Mouse (Mus musculus) midbrain, embryonic 12.5 days (tissue): Measurements from ENCODE around the gene Dbp. TPM values are rescaled to one million over a fixed set of nuclear protein-coding genes. Genes with fewer than 3 reads are reported as not detected.
A peak's percentile ranks its signal among the peaks of the same experiment; 100 is the strongest.

Source experiments
- ATAC-seq: fragments of 200-750 bp; cut with Nextera tagmentation; 2 replicates; pipeline ENCODE4 v1.8.0; 2017; ENCODE audit warnings: low read depth, moderate TSS enrichment, moderate library complexity; ENCODE audit not compliant: low FRiP score
- H3K27ac ChIP-seq: fragments of 300-500 bp; sonication (generic); replicated peaks from 2 replicates; pipeline ENCODE4 v1.5.1; 2016; ENCODE audit warnings: mild to moderate bottlenecking
- H3K27me3 ChIP-seq: fragments of 300-500 bp; sonication (generic); 2 replicates; pipeline ENCODE4 v1.6.1; 2016; ENCODE audit warnings: mild to moderate bottlenecking
- H3K36me3 ChIP-seq: fragments of 300-500 bp; sonication (generic); 2 replicates; pipeline ENCODE4 v1.6.1; 2016
- H3K4me1 ChIP-seq: fragments of 300-500 bp; sonication (generic); 2 replicates; pipeline ENCODE4 v1.6.1; 2016
- H3K4me2 ChIP-seq: fragments of 300-500 bp; sonication (generic); replicated peaks from 2 replicates; pipeline ENCODE4 v1.6.1; 2016; ENCODE audit warnings: mild to moderate bottlenecking, moderate library complexity
- H3K4me3 ChIP-seq: fragments of 300-500 bp; sonication (generic); 2 replicates; pipeline ENCODE4 v1.5.1; 2016; ENCODE audit warnings: mild to moderate bottlenecking
- H3K9ac ChIP-seq: fragments of 300-500 bp; sonication (generic); replicated peaks from 2 replicates; pipeline ENCODE4 v1.6.1; 2016; ENCODE audit warnings: mild to moderate bottlenecking, moderate library complexity
- H3K9me3 ChIP-seq: fragments of 300-500 bp; sonication (generic); 2 replicates; pipeline ENCODE4 v1.6.1; 2016; ENCODE audit warnings: mild to moderate bottlenecking
- WGBS: fragments of 180-500 bp; shearing (Covaris S2); methylation state at CpG from one replicate; pipeline ENCODE4 v1.1.7; 2016; 5-methylcytosine and 5-hydroxymethylcytosine counted together
- polyA plus RNA-seq: library from polyadenylated mRNA; unstranded; fragments of >200 nt; fragmentation: Nextera tagmentation; extraction: Ambion mirVana; gene quantifications from 2 replicates; pipeline ENCODE4 v1.2.1, GENCODE M21; 2016

Dbp gene
- polyA plus RNA-seq, 1 experiment from 2014 or later, result 4.5 TPM

- no peak for ATAC-seq
- Histone ChIP-seq H3K4me2 (peak within 1 kb of the TSS; percentile 87), H3K9ac (peak within 1 kb of the TSS; percentile 64), H3K4me1 (peaks cover 43% of the 10 kb centered on the region), H3K27ac (peak within 1 kb of the TSS; percentile 66), H3K36me3 (no peaks in the 10 kb centered on the region), H3K9me3 (no peaks in the 10 kb centered on the region), H3K4me3 (peak within 1 kb of the TSS; percentile 48), H3K27me3 (peaks cover 28% of the 10 kb centered on the region)
- WGBS, result 1% methylated on average over 36 of the region's 36 CpGs
Observed at GRCm38 (mm10) chr7:45699523-45700141, 5.3 kb upstream of the Dbp start, which contains the start of gene Car11. Gene Car11, plus strand, starts transcription at chr7:45699843.

GRCm38 (mm10) chr7:45700301-45701015 is 4.4 kb upstream of the Dbp start:
- H3K9me3 ChIP-seq, result no peaks in the 10 kb centered on the region
- H3K27ac ChIP-seq, result peak overlapping the region; percentile 66
- peaks cover 47% of the 10 kb centered on the region for H3K4me1 ChIP-seq
- ATAC-seq, result peak; percentile 14; the same call in 1 of the 2 replicates
- no peaks in the 10 kb centered on the region for H3K36me3 ChIP-seq
- WGBS, result under 1% methylated on average over 20 of the region's 20 CpGs
- H3K27me3 ChIP-seq, result peaks cover 28% of the 10 kb centered on the region
- peak overlapping the region; percentile 48 for H3K4me3 ChIP-seq
- H3K9ac ChIP-seq, result peak overlapping the region; percentile 64
- peak overlapping the region; percentile 87 for H3K4me2 ChIP-seq

GRCm38 (mm10) chr7:45701072-45701471 is 3.8 kb upstream of the Dbp start:
- ATAC-seq, result no peak
- Histone ChIP-seq H3K36me3 (no peaks in the 10 kb centered on the region), H3K27me3 (peaks cover 28% of the 10 kb centered on the region), H3K9ac (peak overlapping the region; percentile 57), H3K9me3 (no peaks in the 10 kb centered on the region), H3K4me2 (peak overlapping the region; percentile 87), H3K27ac (peak overlapping the region; percentile 66), H3K4me1 (peaks cover 53% of the 10 kb centered on the region), H3K4me3 (peak overlapping the region; percentile 48)
- 30% methylated on average over 11 of the region's 11 CpGs for WGBS

GRCm38 (mm10) chr7:45701607-45702006 is 3.3 kb upstream of the Dbp start:
- ATAC-seq, result no peak
- Histone ChIP-seq H3K36me3 (no peaks in the 10 kb centered on the region), H3K27ac (no peak overlapping the region), H3K9me3 (no peaks in the 10 kb centered on the region), H3K4me3 (peak overlapping the region; percentile 48; the same call in 1 of the 2 replicates), H3K4me2 (peak overlapping the region; percentile 87; the same call in 1 of the 2 replicates), H3K4me1 (peaks cover 58% of the 10 kb centered on the region), H3K9ac (0 out of 2 replicates have a peak overlapping the region, but pooled peaks have one; percentile 57), H3K27me3 (peaks cover 31% of the 10 kb centered on the region)
- WGBS, result 85% methylated on average over 11 of the region's 11 CpGs

- Histone ChIP-seq H3K36me3 (no peaks in the 10 kb centered on the region), H3K27ac (no peak overlapping the region), H3K27me3 (peaks cover 34% of the 10 kb centered on the region), H3K9ac (no peak overlapping the region), H3K4me2 (no peak overlapping the region), H3K4me1 (peaks cover 65% of the 10 kb centered on the region), H3K9me3 (no peaks in the 10 kb centered on the region), H3K4me3 (no peak overlapping the region)
- no peak for ATAC-seq
- 96% methylated on average over 11 of the region's 11 CpGs for WGBS
Observed at GRCm38 (mm10) chr7:45702316-45702715, 2.6 kb upstream of the Dbp start.

GRCm38 (mm10) chr7:45702809-45703520 is 1.9 kb upstream of the Dbp start:
- Histone ChIP-seq H3K4me2 (peak overlapping the region; percentile 98), H3K27me3 (peaks cover 32% of the 10 kb centered on the region), H3K9ac (no peak overlapping the region), H3K9me3 (no peaks in the 10 kb centered on the region), H3K27ac (peak overlapping the region; percentile 88), H3K4me3 (0 out of 2 replicates have a peak overlapping the region, but pooled peaks have one; percentile 58), H3K4me1 (peaks cover 72% of the 10 kb centered on the region), H3K36me3 (no peaks in the 10 kb centered on the region)
- no peak for ATAC-seq
- 92% methylated on average over 17 of the region's 17 CpGs for WGBS

GRCm38 (mm10) chr7:45703521-45704033 is 1.3 kb upstream of the Dbp start:
- Histone ChIP-seq H3K9ac (peak overlapping the region; percentile 51), H3K4me3 (peak overlapping the region; percentile 58), H3K9me3 (no peaks in the 10 kb centered on the region), H3K27ac (peak overlapping the region; percentile 88), H3K36me3 (no peaks in the 10 kb centered on the region), H3K27me3 (peaks cover 30% of the 10 kb centered on the region), H3K4me1 (peaks cover 78% of the 10 kb centered on the region), H3K4me2 (peak overlapping the region; percentile 98)
- ATAC-seq, result no peak
- WGBS, result 36% methylated on average over 12 of the region's 12 CpGs

GRCm38 (mm10) chr7:45704046-45704559 is 785 bp upstream of the Dbp start:
- peak; percentile 53 for ATAC-seq
- H3K9me3 ChIP-seq, result no peaks in the 10 kb centered on the region
- H3K4me2 ChIP-seq, result peak overlapping the region; percentile 98
- peak overlapping the region; percentile 58 for H3K4me3 ChIP-seq
- peaks cover 83% of the 10 kb centered on the region for H3K4me1 ChIP-seq
- H3K9ac ChIP-seq, result peak overlapping the region; percentile 21; the same call in 1 of the 2 replicates
- under 1% methylated on average over 13 of the region's 13 CpGs for WGBS
- H3K27ac ChIP-seq, result peak overlapping the region; percentile 88
- no peaks in the 10 kb centered on the region for H3K36me3 ChIP-seq
- peaks cover 24% of the 10 kb centered on the region for H3K27me3 ChIP-seq

GRCm38 (mm10) chr7:45705443-45705864 is 566 bp downstream of the Dbp start:
- H3K4me3 ChIP-seq, result peak overlapping the region; percentile 58
- peak overlapping the region; percentile 98 for H3K4me2 ChIP-seq
- H3K9ac ChIP-seq, result peak overlapping the region; percentile 51
- peaks cover 85% of the 10 kb centered on the region for H3K4me1 ChIP-seq
- peaks cover 11% of the 10 kb centered on the region for H3K27me3 ChIP-seq
- H3K27ac ChIP-seq, result peak overlapping the region; percentile 64
- H3K9me3 ChIP-seq, result no peaks in the 10 kb centered on the region
- peaks cover 6% of the 10 kb centered on the region; the same call in 1 of the 2 replicates for H3K36me3 ChIP-seq
- no peak for ATAC-seq
- under 1% methylated on average over 21 of the region's 21 CpGs for WGBS

GRCm38 (mm10) chr7:45705873-45706281 is 989 bp downstream of the Dbp start:
- Histone ChIP-seq H3K36me3 (peaks cover 11% of the 10 kb centered on the region), H3K4me1 (peaks cover 83% of the 10 kb centered on the region), H3K27ac (no peak overlapping the region), H3K4me2 (peak overlapping the region; percentile 98), H3K4me3 (peak overlapping the region; percentile 58), H3K27me3 (peaks cover 8% of the 10 kb centered on the region; the same call in 1 of the 2 replicates), H3K9me3 (no peaks in the 10 kb centered on the region), H3K9ac (peak overlapping the region; percentile 78)
- no peak for ATAC-seq
- WGBS, result 1% methylated on average over 7 of the region's 7 CpGs

- Histone ChIP-seq H3K36me3 (peaks cover 20% of the 10 kb centered on the region), H3K9me3 (no peaks in the 10 kb centered on the region), H3K4me2 (peak overlapping the region; percentile 98), H3K27ac (peak overlapping the region; percentile 80; the same call in 1 of the 2 replicates), H3K4me1 (peaks cover 77% of the 10 kb centered on the region), H3K9ac (peak overlapping the region; percentile 78), H3K27me3 (peaks cover 8% of the 10 kb centered on the region; the same call in 1 of the 2 replicates), H3K4me3 (peak overlapping the region; percentile 58)
- ATAC-seq, result no peak
- under 1% methylated on average over 40 of the region's 45 CpGs for WGBS
Observed at GRCm38 (mm10) chr7:45706721-45707241, 1.9 kb downstream of the Dbp start.
